Mouse (Mus musculus): ENCODE results near the gene Nos1ap. TPM values are rescaled to one million over a fixed set of nuclear protein-coding genes. Genes with fewer than 3 reads are reported as not detected.

Gene Nos1ap
- polyA plus RNA-seq (2014; fragmentation: Illumina TruSeq; extraction: RNeasy Lipid Tissue Mini Kit (QIAGEN cat#74804); ENCODE audit: low read depth, low replicate concordance), result 11.2 TPM

GRCm38 (mm10) chr1:170589219-170590040 lies at the start of gene Nos1ap:
Gene Nos1ap, minus strand, starts transcription at chr1:170589861.

DNA sequence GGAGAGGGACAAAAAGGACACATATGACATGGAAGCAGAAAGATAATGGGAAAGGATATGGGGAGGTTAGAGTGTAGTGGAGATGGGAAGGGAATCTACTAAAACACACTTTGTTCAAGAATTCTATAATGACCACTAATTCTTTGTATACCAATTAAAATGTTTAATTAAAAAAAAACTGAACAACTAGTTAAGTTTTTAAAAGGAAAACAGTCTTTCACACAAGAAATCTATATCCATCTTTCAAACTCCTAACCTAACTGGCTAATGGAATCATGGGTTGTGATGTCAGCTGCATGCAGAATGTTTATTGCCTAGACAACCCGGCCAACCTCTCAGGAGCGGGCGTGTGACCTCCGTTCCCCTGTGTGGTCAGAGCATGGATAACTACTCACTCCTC lies 281.2 kb downstream of the Nos1ap start, which contains the start of gene Spata46:
TSS of gene Spata46 (plus strand) at position 301 of the 400 bp plus-strand sequence.

DNA sequence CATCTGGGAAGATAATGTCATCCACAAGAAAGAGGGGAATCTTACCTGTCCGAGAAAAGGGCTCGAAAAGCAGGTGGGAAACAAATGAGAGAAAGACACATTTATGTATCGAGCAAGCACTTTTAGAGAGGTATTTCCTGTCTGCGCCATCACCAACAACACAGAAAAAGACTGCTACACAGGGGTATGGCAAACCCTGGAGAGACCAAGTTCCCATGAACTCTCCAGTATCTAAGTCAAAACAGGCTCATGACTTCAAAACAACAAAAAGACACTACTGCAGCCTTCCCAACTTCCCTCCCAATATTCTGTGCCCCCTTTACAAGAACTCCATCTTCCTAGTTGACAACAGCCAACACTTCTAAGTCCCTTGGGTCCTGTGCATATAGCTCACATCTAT lies 283.4 kb downstream of the Nos1ap start, which contains the start of gene Gm7694:
TSS of gene Gm7694 (minus strand) at position 101 of the 400 bp plus-strand sequence.

DNA sequence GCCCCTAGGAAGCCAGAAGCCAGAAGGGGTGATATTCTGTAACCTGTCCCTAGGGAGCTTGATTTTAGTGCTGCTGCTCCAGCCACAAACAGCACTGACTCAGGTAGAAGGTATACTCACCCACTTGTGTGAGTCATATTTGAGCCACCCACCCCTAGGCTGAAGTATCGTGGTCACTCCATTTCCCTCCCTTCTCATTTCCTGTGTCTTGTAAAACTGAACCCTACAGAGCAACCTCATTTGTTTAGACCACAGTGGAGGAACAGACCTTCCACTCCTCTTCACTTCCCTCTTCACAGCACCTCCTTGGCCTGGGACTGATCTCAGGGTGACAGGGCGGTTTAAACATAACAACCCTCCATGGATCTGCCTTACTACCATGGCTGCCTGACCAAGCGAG lies 312.6 kb downstream of the Nos1ap start, which contains the start of gene Sh2d1b1:
TSS of gene Sh2d1b1 (plus strand) at position 305 of the 400 bp plus-strand sequence.

Other genes starting within 250 kb of the Nos1ap start
- 2.7 TPM for gene Olfml2b, start 54.7 kb upstream of the Nos1ap start, polyA plus RNA-seq (2014; fragmentation: Illumina TruSeq; extraction: RNeasy Lipid Tissue Mini Kit (QIAGEN cat#74804); ENCODE audit: low read depth, low replicate concordance)

All from adrenal gland, adult 10 weeks (tissue).